Mouse (Mus musculus): ENCODE data around the gene Thra. TPM values are rescaled to one million over a fixed set of nuclear protein-coding genes. Genes with fewer than 3 reads are reported as not detected.

Thra gene
- polyA plus RNA-seq, 1 experiment from 2014 or later = 28.0 TPM

DNA sequence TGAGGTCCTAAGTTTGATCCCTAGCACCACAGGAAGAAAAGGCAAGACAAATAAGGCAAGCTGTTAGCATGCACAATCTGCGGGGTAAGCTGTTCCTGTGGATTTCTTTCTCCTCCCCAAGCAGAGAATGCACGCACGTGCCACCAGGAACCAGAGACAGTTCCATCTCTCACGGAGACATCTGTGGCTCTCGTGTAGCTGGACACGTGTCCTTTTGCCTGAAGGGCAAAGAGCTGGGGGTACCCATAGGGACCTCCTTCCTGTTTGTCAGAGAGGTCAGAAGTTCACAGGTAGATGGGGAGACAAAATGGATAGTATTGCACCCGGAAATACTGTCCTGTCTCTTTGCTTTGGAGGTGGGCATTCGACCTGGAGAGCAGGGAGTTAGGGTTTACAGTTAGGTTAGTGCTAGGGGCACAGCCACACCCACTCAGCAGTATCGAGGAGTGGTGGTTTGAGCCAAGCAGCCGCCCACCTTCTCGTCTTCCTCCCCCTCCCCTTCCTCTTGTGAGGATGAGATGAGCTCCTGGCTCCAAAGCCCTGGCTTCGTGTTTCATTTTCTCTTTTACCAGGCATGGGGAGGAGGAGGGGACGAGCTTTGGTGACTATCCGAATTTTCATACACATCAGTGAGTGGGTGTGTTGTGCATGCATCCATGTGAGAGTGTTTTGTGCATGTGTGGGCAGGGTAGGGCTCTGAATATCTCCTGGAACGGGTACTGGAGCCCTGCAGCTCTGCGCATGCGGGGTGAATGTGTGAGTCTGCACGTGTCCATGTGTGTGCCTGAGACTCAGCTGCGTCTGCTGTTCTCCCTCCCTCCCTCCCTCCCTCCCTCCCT lies 6.6 kb downstream of the Thra start:
- Histone ChIP-seq H3K36me3 (ENCODE audit: control insufficient read depth, insufficient read depth, low read length) (no peaks in the 10 kb centered on the region), H3K9ac (ENCODE audit: low read depth, low read length) (peak overlapping the region; percentile 34; the same call in 1 of the 2 replicates), H3K27ac (ENCODE audit: low read depth, low read length) (peak overlapping the region; percentile 55; the same call in 1 of the 2 replicates), H3K4me3 (ENCODE audit: low read length) (peak overlapping the region; percentile 19; the same call in 1 of the 2 replicates), H3K27me3 (ENCODE audit: control insufficient read depth, insufficient read depth, low read length) (no peaks in the 10 kb centered on the region), H3K4me1 (ENCODE audit: control insufficient read depth, insufficient read depth, low read length) (peaks cover 92% of the 10 kb centered on the region), H3K9me3 (ENCODE audit: control insufficient read depth, low read length) (no peaks in the 10 kb centered on the region), H3K4me2 (replicated peaks; ENCODE audit: low read depth, low read length) (peak overlapping the region; percentile 38)
- peak; percentile 48; the same call in 1 of the 2 replicates for ATAC-seq (ENCODE audit: low FRiP score, low TSS enrichment)
- WGBS = 4% methylated on average over 19 of the region's 19 CpGs

DNA sequence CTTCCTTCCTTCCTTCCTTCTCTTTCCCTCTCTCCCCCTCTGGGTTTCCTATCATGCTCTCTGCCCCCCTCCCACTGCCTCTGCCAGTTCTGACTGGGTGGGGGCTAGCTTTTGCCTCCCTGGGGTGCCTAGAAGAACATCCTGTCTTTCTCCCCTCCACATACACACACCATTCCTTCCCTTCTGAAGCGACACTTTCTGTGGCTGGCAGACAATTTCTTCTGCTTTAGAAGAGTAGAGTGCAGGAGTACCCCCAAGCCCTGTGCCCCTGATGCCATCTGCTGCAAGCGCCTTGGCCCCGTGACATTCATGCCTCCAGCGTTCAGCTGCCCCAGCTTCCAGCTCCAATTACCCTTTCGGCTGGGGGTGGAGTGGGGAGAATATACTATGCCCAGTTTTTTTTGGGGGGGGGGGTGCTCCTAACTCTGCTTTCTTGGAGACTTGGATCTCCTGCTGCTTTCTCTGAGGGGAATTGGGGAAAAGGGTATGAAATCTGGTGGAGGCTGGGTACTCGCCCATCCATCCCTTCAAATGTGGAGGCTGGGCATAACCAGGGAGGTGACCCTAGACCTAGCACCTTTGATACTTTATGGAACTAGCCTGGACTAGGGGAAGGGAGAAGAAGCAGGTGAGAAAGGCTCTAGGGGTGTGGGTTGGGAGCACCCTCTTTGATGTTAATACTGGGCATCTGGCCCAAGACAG lies 7.5 kb downstream of the Thra start:
- Histone ChIP-seq H3K4me3 (ENCODE audit: low read length) (no peak overlapping the region), H3K36me3 (ENCODE audit: control insufficient read depth, insufficient read depth, low read length) (no peaks in the 10 kb centered on the region), H3K9me3 (ENCODE audit: control insufficient read depth, low read length) (no peaks in the 10 kb centered on the region), H3K27me3 (ENCODE audit: control insufficient read depth, insufficient read depth, low read length) (no peaks in the 10 kb centered on the region), H3K27ac (ENCODE audit: low read depth, low read length) (peak overlapping the region; percentile 76; the same call in 1 of the 2 replicates), H3K9ac (ENCODE audit: low read depth, low read length) (peak overlapping the region; percentile 32; the same call in 1 of the 2 replicates), H3K4me1 (ENCODE audit: control insufficient read depth, insufficient read depth, low read length) (peaks cover 91% of the 10 kb centered on the region), H3K4me2 (replicated peaks; ENCODE audit: low read depth, low read length) (peak overlapping the region; percentile 38; the same call in 1 of the 2 replicates)
- 29% methylated on average over 6 of the region's 6 CpGs for WGBS
- ATAC-seq (ENCODE audit: low FRiP score, low TSS enrichment) = no peak

DNA sequence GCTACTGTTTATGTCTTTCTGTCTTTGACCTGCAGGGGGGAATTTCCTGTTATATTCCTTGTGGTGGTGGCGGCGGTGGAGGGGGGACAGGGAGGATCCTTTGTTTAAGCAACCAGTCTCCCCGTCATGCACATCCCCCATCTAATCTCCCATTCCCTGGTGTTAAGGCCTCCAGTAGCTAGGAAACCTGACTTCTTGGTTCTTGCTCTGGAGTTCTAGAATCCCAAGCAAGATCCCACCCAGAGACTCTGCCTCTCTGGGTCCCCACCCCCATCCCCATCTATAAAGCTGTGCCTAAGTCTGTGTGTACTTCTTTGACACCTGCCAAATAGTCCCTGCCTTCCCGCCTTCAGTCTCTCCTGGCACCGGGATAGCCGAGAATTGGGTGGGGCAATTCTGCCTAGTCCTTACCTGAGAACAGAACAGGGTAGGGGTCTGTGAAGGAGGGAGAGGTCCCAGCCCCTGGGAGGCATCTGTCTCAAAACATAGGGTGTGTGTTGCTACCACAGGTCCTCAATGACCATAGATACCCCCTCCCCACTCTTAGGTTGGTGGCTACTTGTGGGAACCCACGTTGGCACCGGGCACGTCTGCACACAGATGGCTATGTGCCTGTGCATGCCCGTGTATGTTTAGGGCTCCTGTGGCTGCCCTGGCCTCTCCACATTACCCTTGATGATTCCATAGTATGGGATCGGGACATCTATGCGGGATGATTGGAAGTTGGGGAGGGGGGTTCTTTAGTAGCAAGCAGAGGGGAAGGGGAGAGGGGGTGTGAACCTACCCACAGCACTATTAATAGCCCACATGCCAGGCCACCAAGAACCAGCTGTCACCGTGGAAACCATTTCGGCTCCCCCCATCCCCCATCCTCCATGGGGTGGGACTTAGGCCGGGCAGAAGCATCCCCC lies 8.3 kb downstream of the Thra start:
- Histone ChIP-seq H3K9me3 (ENCODE audit: control insufficient read depth, low read length) (no peaks in the 10 kb centered on the region), H3K4me2 (replicated peaks; ENCODE audit: low read depth, low read length) (peak overlapping the region; percentile 38; the same call in 1 of the 2 replicates), H3K27ac (ENCODE audit: low read depth, low read length) (peak overlapping the region; percentile 76; the same call in 1 of the 2 replicates), H3K4me1 (ENCODE audit: control insufficient read depth, insufficient read depth, low read length) (peaks cover 83% of the 10 kb centered on the region), H3K27me3 (ENCODE audit: control insufficient read depth, insufficient read depth, low read length) (no peaks in the 10 kb centered on the region), H3K4me3 (ENCODE audit: low read length) (no peak overlapping the region), H3K36me3 (ENCODE audit: control insufficient read depth, insufficient read depth, low read length) (peaks cover 3% of the 10 kb centered on the region), H3K9ac (ENCODE audit: low read depth, low read length) (0 out of 2 replicates have a peak overlapping the region, but pooled peaks have one; percentile 32)
- no peak for ATAC-seq (ENCODE audit: low FRiP score, low TSS enrichment)
- WGBS = 34% methylated on average over 15 of the region's 15 CpGs

DNA sequence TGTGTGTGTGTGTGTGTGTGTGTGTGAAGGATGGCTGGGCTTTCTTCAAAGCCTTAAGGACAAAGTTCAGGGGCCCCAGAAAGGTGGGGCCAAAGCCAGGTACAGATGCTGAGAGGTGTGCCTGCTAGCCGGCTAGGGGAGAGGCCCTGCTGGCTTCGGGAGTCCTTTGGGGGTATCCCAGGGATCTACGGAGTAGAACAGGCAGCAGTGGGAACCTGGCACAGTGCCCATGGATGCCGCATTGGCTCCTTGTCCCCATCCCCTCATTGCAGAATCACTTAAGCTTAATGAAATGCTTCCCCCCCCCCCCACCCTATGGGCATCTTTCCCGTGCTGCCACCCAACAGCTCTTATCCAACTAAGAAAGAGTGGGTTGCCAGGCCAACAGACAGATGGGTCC lies 9.3 kb downstream of the Thra start:
- Histone ChIP-seq H3K9me3 (ENCODE audit: control insufficient read depth, low read length) (no peaks in the 10 kb centered on the region), H3K9ac (ENCODE audit: low read depth, low read length) (0 out of 2 replicates have a peak overlapping the region, but pooled peaks have one; percentile 12), H3K4me3 (ENCODE audit: low read length) (no peak overlapping the region), H3K36me3 (ENCODE audit: control insufficient read depth, insufficient read depth, low read length) (peaks cover 8% of the 10 kb centered on the region), H3K4me2 (replicated peaks; ENCODE audit: low read depth, low read length) (no peak overlapping the region), H3K27ac (ENCODE audit: low read depth, low read length) (peak overlapping the region; percentile 70; the same call in 1 of the 2 replicates), H3K4me1 (ENCODE audit: control insufficient read depth, insufficient read depth, low read length) (peaks cover 78% of the 10 kb centered on the region), H3K27me3 (ENCODE audit: control insufficient read depth, insufficient read depth, low read length) (no peaks in the 10 kb centered on the region)
- 42% methylated on average over 5 of the region's 5 CpGs for WGBS
- no peak for ATAC-seq (ENCODE audit: low FRiP score, low TSS enrichment)

DNA sequence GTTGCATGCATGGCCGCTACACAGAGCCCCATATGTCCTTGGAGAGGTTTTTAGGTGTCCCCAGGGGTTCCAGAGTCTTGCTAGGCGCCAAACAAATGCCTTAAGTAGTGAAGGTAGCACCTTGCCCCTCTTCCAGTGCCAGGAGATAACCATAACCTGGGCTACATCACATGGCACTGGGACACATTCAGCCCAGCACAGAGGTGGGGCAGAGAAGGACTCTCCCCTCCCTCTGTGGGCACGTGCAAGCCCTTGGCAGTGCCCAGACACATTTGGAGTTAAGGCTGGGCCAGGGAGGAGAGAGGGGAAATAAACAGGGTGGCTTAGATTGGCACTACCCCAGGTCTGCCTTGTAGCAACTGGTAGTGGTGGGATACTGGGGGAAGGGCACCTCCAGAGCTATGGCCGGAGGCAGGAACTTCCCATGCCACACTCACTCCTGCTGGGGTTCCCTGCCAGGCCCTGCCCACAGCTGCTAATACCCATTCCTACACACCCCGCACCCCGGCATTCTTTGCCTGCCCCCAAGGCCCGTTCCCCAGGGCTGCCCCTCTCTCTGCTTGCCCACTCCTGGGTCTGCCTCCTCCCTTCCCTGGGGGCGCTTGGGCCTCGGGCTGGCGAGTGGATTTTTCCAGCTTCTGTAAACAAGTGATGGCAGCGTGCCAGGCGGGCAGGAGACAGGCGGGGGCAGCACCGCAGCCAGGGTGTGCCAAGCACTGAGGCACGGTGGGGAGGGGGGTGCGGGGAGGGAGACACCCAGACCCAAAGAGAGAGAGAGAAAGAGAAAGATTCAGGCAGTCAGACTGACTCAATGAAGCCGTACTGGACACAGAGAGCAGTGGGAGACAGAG lies 10.1 kb downstream of the Thra start:
- Histone ChIP-seq H3K4me3 (ENCODE audit: low read length) (no peak overlapping the region), H3K4me2 (replicated peaks; ENCODE audit: low read depth, low read length) (no peak overlapping the region; the same call in 1 of the 2 replicates), H3K9ac (ENCODE audit: low read depth, low read length) (peak overlapping the region; percentile 42), H3K27ac (ENCODE audit: low read depth, low read length) (peak overlapping the region; percentile 70; the same call in 1 of the 2 replicates), H3K36me3 (ENCODE audit: control insufficient read depth, insufficient read depth, low read length) (peaks cover 8% of the 10 kb centered on the region), H3K9me3 (ENCODE audit: control insufficient read depth, low read length) (no peaks in the 10 kb centered on the region), H3K4me1 (ENCODE audit: control insufficient read depth, insufficient read depth, low read length) (peaks cover 69% of the 10 kb centered on the region), H3K27me3 (ENCODE audit: control insufficient read depth, insufficient read depth, low read length) (no peaks in the 10 kb centered on the region)
- 40% methylated on average over 17 of the region's 17 CpGs for WGBS
- ATAC-seq (ENCODE audit: low FRiP score, low TSS enrichment) = no peak

DNA sequence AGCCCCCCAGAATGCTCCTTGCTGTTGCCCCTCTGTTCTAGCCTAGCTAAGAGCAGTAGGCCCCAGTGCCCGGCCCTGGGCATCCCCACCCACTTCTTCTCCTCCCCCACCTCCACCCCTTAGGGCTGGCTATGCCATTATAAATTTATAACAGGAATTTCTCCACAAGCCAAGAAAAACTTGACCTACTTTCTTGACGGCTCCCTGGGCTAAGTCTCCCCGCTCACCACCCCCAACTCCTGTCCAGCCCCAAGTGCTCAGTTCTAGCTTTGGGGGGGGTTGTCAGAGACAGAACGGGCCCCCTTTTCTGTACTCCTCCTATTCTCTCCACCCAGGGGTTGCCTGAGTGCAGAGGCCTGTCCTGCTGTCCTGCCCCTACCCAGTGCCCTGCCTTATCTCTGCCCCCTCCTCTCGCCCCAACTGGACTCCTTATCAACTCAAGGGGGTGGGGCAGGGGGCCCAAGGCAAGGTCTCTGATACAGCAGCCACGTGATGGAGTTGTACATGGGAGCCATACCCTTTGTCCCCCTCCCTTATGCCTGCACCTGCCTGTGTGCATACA lies 10.9 kb downstream of the Thra start:
- Histone ChIP-seq H3K4me1 (ENCODE audit: control insufficient read depth, insufficient read depth, low read length) (peaks cover 68% of the 10 kb centered on the region), H3K27me3 (ENCODE audit: control insufficient read depth, insufficient read depth, low read length) (no peaks in the 10 kb centered on the region), H3K36me3 (ENCODE audit: control insufficient read depth, insufficient read depth, low read length) (peaks cover 8% of the 10 kb centered on the region), H3K4me2 (replicated peaks; ENCODE audit: low read depth, low read length) (no peak overlapping the region; the same call in 1 of the 2 replicates), H3K27ac (ENCODE audit: low read depth, low read length) (peak overlapping the region; percentile 70; the same call in 1 of the 2 replicates), H3K9ac (ENCODE audit: low read depth, low read length) (peak overlapping the region; percentile 42; the same call in 1 of the 2 replicates), H3K4me3 (ENCODE audit: low read length) (no peak overlapping the region), H3K9me3 (ENCODE audit: control insufficient read depth, low read length) (no peaks in the 10 kb centered on the region)
- WGBS = 32% methylated on average over 6 of the region's 6 CpGs
- no peak for ATAC-seq (ENCODE audit: low FRiP score, low TSS enrichment)

DNA sequence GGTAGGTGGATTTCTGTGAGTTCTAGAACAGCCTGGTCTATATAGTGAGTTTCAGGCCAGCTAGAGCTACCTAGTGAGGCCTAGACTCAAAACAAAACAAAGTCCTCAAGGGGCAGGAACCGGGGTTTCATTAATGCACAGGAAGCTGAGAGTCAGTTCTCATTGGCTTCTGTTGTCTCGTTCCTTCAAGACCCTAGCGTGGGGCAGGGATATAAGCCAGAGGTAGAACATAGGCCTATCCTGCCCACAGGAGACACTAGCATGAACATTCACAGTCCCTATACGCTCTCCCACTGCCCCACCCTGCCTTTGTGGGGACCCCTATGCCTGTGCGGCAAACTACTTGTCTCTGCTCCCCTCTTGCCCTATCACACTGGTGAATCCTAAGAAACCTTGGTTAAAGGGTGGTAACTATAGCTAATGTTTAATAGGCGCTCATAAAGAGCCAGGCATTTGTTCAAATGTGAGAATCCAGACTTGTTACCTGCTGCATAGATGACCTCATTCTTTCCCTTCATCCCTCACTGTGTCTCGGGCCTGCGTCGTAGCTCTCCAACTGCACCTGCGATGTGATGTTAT lies 12.2 kb downstream of the Thra start:
- Histone ChIP-seq H3K36me3 (ENCODE audit: control insufficient read depth, insufficient read depth, low read length) (peaks cover 14% of the 10 kb centered on the region), H3K9me3 (ENCODE audit: control insufficient read depth, low read length) (no peaks in the 10 kb centered on the region), H3K4me2 (replicated peaks; ENCODE audit: low read depth, low read length) (no peak overlapping the region), H3K4me1 (ENCODE audit: control insufficient read depth, insufficient read depth, low read length) (peaks cover 56% of the 10 kb centered on the region), H3K27ac (ENCODE audit: low read depth, low read length) (no peak overlapping the region), H3K4me3 (ENCODE audit: low read length) (no peak overlapping the region), H3K27me3 (ENCODE audit: control insufficient read depth, insufficient read depth, low read length) (no peaks in the 10 kb centered on the region), H3K9ac (ENCODE audit: low read depth, low read length) (no peak overlapping the region)
- 80% methylated on average over 10 of the region's 10 CpGs for WGBS
- ATAC-seq (ENCODE audit: low FRiP score, low TSS enrichment) = no peak
